Mouse (Mus musculus): ENCODE data around the gene Hmgn2. TPM values are rescaled to one million over a fixed set of nuclear protein-coding genes. Genes with fewer than 3 reads are reported as not detected.
"Not testable (repeated sequence)": the region's sequence is repeated elsewhere in the genome, so short reads cannot be mapped to it uniquely, and the experiment has no call there.

The Hmgn2 gene
- polyA plus RNA-seq, 1 experiment from 2014 or later: 4,130 TPM

GRCm38 (mm10) chr4:133988289-133988688 lies 19.8 kb upstream of the Hmgn2 start:
- DNase-seq (ENCODE audit: low spot score, missing footprints): peak; percentile 26
- not testable (repeated sequence) for H3K27me3 ChIP-seq (ENCODE audit: control insufficient read depth, insufficient read depth, low read length); H3K9ac ChIP-seq (ENCODE audit: low read length); H3K4me1 ChIP-seq (ENCODE audit: control insufficient read depth, insufficient read depth, low read length); H3K4me2 ChIP-seq; H3K36me3 ChIP-seq (ENCODE audit: control insufficient read depth, insufficient read depth, low read length); H3K4me3 ChIP-seq (ENCODE audit: low read depth, low read length); H3K9me3 ChIP-seq (ENCODE audit: control insufficient read depth, low read length); ATAC-seq (ENCODE audit: low FRiP score); H3K27ac ChIP-seq (ENCODE audit: low read depth, low read length)
- 93% methylated on average over 7 of the region's 8 CpGs for WGBS

- Histone ChIP-seq H3K4me1 (ENCODE audit: control insufficient read depth, insufficient read depth, low read length) (no peaks in the 10 kb centered on the region), H3K4me3 (ENCODE audit: low read depth, low read length) (no peak overlapping the region), H3K4me2 (no peak overlapping the region), H3K27ac (ENCODE audit: low read depth, low read length) (no peak overlapping the region), H3K27me3 (ENCODE audit: control insufficient read depth, insufficient read depth, low read length) (no peaks in the 10 kb centered on the region), H3K36me3 (ENCODE audit: control insufficient read depth, insufficient read depth, low read length) (peaks cover 10% of the 10 kb centered on the region), H3K9ac (ENCODE audit: low read length) (no peak overlapping the region), H3K9me3 (ENCODE audit: control insufficient read depth, low read length) (no peaks in the 10 kb centered on the region)
- WGBS: 85% methylated on average over 13 of the region's 13 CpGs
- no peak for ATAC-seq (ENCODE audit: low FRiP score)
- peak; percentile 26 for DNase-seq (ENCODE audit: low spot score, missing footprints)
These were observed 14.5 kb upstream of the Hmgn2 start for GRCm38 (mm10) chr4:133982936-133983335.

DNA sequence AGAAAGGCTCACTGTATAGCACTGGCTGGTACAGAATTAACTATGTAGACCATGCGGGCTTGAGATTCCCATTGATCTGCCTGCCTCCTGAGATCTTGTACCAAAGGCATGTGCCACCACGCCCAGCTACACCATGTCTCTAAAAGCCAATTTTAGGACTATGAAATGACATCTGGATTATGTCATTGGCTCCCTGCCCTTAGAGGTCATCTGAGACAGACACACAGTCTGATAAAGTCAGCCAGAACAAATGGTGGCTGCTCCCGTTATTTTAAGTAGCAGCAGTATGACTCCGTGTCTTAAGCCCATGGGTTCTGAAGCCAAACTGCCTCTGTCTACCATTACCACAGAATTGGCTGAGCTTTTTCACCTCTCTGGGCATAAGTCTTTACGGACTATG lies 12.0 kb upstream of the Hmgn2 start:
- Histone ChIP-seq H3K4me1 (ENCODE audit: control insufficient read depth, insufficient read depth, low read length) (no peaks in the 10 kb centered on the region), H3K9me3 (ENCODE audit: control insufficient read depth, low read length) (no peaks in the 10 kb centered on the region), H3K27me3 (ENCODE audit: control insufficient read depth, insufficient read depth, low read length) (no peaks in the 10 kb centered on the region), H3K27ac (ENCODE audit: low read depth, low read length) (no peak overlapping the region), H3K36me3 (ENCODE audit: control insufficient read depth, insufficient read depth, low read length) (peaks cover 10% of the 10 kb centered on the region), H3K4me2 (no peak overlapping the region), H3K9ac (ENCODE audit: low read length) (no peak overlapping the region), H3K4me3 (ENCODE audit: low read depth, low read length) (no peak overlapping the region)
- 91% methylated on average over 5 of the region's 5 CpGs for WGBS
- no peak for ATAC-seq (ENCODE audit: low FRiP score)
- DNase-seq (ENCODE audit: low spot score, missing footprints): peak; percentile 73

GRCm38 (mm10) chr4:133978021-133978711 lies 9.7 kb upstream of the Hmgn2 start:
- Histone ChIP-seq H3K4me2 (no peak overlapping the region), H3K27ac (ENCODE audit: low read depth, low read length) (no peak overlapping the region), H3K4me1 (ENCODE audit: control insufficient read depth, insufficient read depth, low read length) (no peaks in the 10 kb centered on the region), H3K9me3 (ENCODE audit: control insufficient read depth, low read length) (no peaks in the 10 kb centered on the region), H3K36me3 (ENCODE audit: control insufficient read depth, insufficient read depth, low read length) (peaks cover 10% of the 10 kb centered on the region), H3K9ac (ENCODE audit: low read length) (no peak overlapping the region), H3K4me3 (ENCODE audit: low read depth, low read length) (no peak overlapping the region), H3K27me3 (ENCODE audit: control insufficient read depth, insufficient read depth, low read length) (no peaks in the 10 kb centered on the region)
- DNase-seq (ENCODE audit: low spot score, missing footprints) (peak; percentile 14), ATAC-seq (ENCODE audit: low FRiP score) (no peak)
- 92% methylated on average over 10 of the region's 10 CpGs for WGBS

DNA sequence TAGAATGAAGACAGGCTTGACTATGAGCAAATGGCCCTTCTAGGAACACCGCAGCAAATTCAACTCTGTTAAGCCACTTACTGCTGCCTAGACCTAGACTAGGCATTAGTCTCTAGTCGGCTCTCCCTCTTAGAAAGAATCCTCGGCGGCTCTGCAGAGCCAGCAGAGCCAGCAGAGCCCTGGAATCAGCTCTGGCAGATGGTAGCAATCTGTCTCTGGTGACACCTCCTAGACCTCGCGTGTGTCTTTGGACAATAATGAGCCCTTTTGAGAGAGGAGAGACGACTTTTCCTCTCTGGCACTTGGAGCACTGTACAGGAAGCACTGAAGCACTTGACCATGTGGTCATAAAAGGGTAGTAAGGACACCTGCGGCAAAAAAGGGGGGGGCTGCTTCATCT lies 3.3 kb upstream of the Hmgn2 start:
- peak; percentile 78 for DNase-seq (ENCODE audit: low spot score, missing footprints)

GRCm38 (mm10) chr4:133970876-133971275 lies 2.4 kb upstream of the Hmgn2 start:
- DNase-seq (ENCODE audit: low spot score, missing footprints) (peak; percentile 82), ATAC-seq (ENCODE audit: low FRiP score) (no peak)
- peaks cover 28% of the 10 kb centered on the region for H3K4me1 ChIP-seq (ENCODE audit: control insufficient read depth, insufficient read depth, low read length)
- H3K36me3 ChIP-seq (ENCODE audit: control insufficient read depth, insufficient read depth, low read length): peaks cover under 1% of the 10 kb centered on the region; the same call in 1 of the 2 replicates
- H3K27ac ChIP-seq (ENCODE audit: low read depth, low read length): no peak overlapping the region
- no peak overlapping the region for H3K4me3 ChIP-seq (ENCODE audit: low read depth, low read length)
- 73% methylated on average over 13 of the region's 13 CpGs for WGBS
- no peak overlapping the region for H3K4me2 ChIP-seq
- H3K9ac ChIP-seq (ENCODE audit: low read length): no peak overlapping the region
- H3K9me3 ChIP-seq (ENCODE audit: control insufficient read depth, low read length): no peaks in the 10 kb centered on the region
- H3K27me3 ChIP-seq (ENCODE audit: control insufficient read depth, insufficient read depth, low read length): no peaks in the 10 kb centered on the region

More for the DNA sequence above, 3.3 kb upstream of the Hmgn2 start:
- Histone ChIP-seq H3K27ac (ENCODE audit: low read depth, low read length) (no peak overlapping the region), H3K36me3 (ENCODE audit: control insufficient read depth, insufficient read depth, low read length) (no peaks in the 10 kb centered on the region), H3K27me3 (ENCODE audit: control insufficient read depth, insufficient read depth, low read length) (no peaks in the 10 kb centered on the region), H3K9me3 (ENCODE audit: control insufficient read depth, low read length) (no peaks in the 10 kb centered on the region), H3K4me2 (no peak overlapping the region), H3K9ac (ENCODE audit: low read length) (no peak overlapping the region), H3K4me3 (ENCODE audit: low read depth, low read length) (no peak overlapping the region), H3K4me1 (ENCODE audit: control insufficient read depth, insufficient read depth, low read length) (peaks cover 28% of the 10 kb centered on the region)
- no peak for ATAC-seq (ENCODE audit: low FRiP score)
- WGBS: 74% methylated on average over 8 of the region's 8 CpGs

DNA sequence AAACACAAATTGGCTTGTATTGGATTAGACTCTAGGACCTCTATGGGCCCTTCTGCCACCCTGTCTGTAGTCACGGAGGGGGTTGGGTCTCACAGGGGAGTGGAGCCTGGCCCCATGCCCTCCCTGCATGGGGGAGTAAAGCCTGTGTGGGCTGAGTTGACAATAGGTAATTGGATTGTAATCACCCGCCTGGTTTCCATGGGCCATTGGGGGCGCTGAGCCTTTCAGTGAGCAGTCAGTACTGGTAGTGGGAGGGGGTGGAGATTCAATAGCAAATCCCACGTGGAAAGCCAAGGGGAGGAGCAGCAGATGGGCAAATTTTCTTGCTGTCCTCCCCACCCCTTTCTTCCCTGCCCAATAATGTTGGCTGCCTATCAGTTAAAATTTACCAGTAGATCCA lies 1.7 kb upstream of the Hmgn2 start:
- H3K4me2 ChIP-seq: no peak overlapping the region; the same call in 1 of the 2 replicates
- H3K27me3 ChIP-seq (ENCODE audit: control insufficient read depth, insufficient read depth, low read length): no peaks in the 10 kb centered on the region
- H3K4me3 ChIP-seq (ENCODE audit: low read depth, low read length): no peak overlapping the region
- no peaks in the 10 kb centered on the region for H3K9me3 ChIP-seq (ENCODE audit: control insufficient read depth, low read length)
- DNase-seq (ENCODE audit: low spot score, missing footprints) (peak; percentile 89), ATAC-seq (ENCODE audit: low FRiP score) (no peak)
- H3K4me1 ChIP-seq (ENCODE audit: control insufficient read depth, insufficient read depth, low read length): peaks cover 31% of the 10 kb centered on the region
- peak overlapping the region; percentile 17 for H3K27ac ChIP-seq (ENCODE audit: low read depth, low read length)
- peaks cover 6% of the 10 kb centered on the region; the same call in 1 of the 2 replicates for H3K36me3 ChIP-seq (ENCODE audit: control insufficient read depth, insufficient read depth, low read length)
- WGBS: 9% methylated on average over 4 of the region's 4 CpGs
- H3K9ac ChIP-seq (ENCODE audit: low read length): no peak overlapping the region

GRCm38 (mm10) chr4:133969114-133969770 lies 792 bp upstream of the Hmgn2 start:
- peak overlapping the region; percentile 99 for H3K4me2 ChIP-seq
- peaks cover 8% of the 10 kb centered on the region; the same call in 1 of the 2 replicates for H3K36me3 ChIP-seq (ENCODE audit: control insufficient read depth, insufficient read depth, low read length)
- no peaks in the 10 kb centered on the region for H3K9me3 ChIP-seq (ENCODE audit: control insufficient read depth, low read length)
- no peaks in the 10 kb centered on the region for H3K27me3 ChIP-seq (ENCODE audit: control insufficient read depth, insufficient read depth, low read length)
- peak; percentile 89 for DNase-seq (ENCODE audit: low spot score, missing footprints)
- 63% methylated on average over 8 of the region's 8 CpGs for WGBS
- peak overlapping the region; percentile 98 for H3K27ac ChIP-seq (ENCODE audit: low read depth, low read length)
- peak overlapping the region; percentile 98; the same call in 1 of the 2 replicates for H3K9ac ChIP-seq (ENCODE audit: low read length)
- H3K4me1 ChIP-seq (ENCODE audit: control insufficient read depth, insufficient read depth, low read length): peaks cover 31% of the 10 kb centered on the region
- no peak overlapping the region for H3K4me3 ChIP-seq (ENCODE audit: low read depth, low read length)
- no peak for ATAC-seq (ENCODE audit: low FRiP score)

GRCm38 (mm10) chr4:133967866-133968149 lies 642 bp downstream of the Hmgn2 start:
- no peaks in the 10 kb centered on the region for H3K27me3 ChIP-seq (ENCODE audit: control insufficient read depth, insufficient read depth, low read length)
- H3K4me2 ChIP-seq: peak overlapping the region; percentile 99
- H3K4me1 ChIP-seq (ENCODE audit: control insufficient read depth, insufficient read depth, low read length): peaks cover 31% of the 10 kb centered on the region
- H3K9ac ChIP-seq (ENCODE audit: low read length): peak overlapping the region; percentile 98
- ATAC-seq (ENCODE audit: low FRiP score) (peak; percentile 86), DNase-seq (ENCODE audit: low spot score, missing footprints) (no peak)
- H3K27ac ChIP-seq (ENCODE audit: low read depth, low read length): peak overlapping the region; percentile 98
- peaks cover 16% of the 10 kb centered on the region; the same call in 1 of the 2 replicates for H3K36me3 ChIP-seq (ENCODE audit: control insufficient read depth, insufficient read depth, low read length)
- under 1% methylated on average over 24 of the region's 29 CpGs for WGBS
- H3K4me3 ChIP-seq (ENCODE audit: low read depth, low read length): peak overlapping the region; percentile 79
- no peaks in the 10 kb centered on the region for H3K9me3 ChIP-seq (ENCODE audit: control insufficient read depth, low read length)
